Mouse (Mus musculus) forelimb bud, embryonic 11.5 days (tissue): ENCODE results near the gene Fam13c.
"Not testable (repeated sequence)": the region's sequence is repeated elsewhere in the genome, so short reads cannot be mapped to it uniquely, and the experiment has no call there.

Source experiments
- DNase-seq: peaks from one replicate; pipeline ENCODE4 v3.0.0-alpha.2; 2012; ENCODE audit warnings: low read depth, low spot score

The Fam13c gene

DNA sequence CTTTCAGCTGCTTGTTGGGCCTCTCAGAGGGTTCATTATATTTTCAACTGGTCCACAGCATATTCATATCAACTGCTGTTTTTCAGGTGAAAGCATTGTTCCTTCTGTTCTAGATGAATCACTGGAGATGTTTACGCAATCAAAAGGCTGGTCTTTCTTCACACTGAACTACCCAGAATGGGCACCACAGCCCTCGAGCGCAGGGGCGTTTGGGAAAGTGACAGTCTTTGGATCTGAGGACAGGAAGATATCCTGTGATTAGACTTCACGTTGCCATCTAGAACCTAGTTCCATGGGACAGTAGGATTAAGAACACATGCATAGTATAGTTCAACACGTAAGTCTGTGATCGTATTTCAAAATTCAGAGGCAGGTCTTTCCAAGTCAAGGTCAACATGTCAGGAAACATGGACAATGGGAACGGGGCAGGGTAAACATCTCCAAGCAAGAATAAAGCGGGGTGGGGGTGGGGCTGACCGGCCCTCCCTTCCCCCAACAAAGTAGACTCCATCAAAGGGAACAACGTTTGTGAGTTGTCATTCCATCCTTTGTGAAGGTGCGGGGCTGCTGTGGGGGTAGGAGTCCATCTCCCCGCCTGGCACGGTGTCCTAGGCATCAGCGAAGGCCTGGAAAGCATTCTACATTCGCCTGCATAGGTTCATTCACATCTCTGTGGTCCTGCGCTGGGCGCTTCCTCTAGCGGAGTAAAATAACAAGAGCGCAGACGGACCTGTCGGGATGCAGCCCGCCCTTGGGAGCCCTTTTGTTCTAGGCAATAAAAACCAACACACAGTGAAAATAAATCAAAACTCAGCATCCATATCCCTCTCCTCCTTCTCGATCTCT lies at the start of gene Fam13c:
TSS of gene Fam13c (plus strand) at position 806 of the 846 bp plus-strand sequence.
- peak; percentile 36 for DNase-seq

DNA sequence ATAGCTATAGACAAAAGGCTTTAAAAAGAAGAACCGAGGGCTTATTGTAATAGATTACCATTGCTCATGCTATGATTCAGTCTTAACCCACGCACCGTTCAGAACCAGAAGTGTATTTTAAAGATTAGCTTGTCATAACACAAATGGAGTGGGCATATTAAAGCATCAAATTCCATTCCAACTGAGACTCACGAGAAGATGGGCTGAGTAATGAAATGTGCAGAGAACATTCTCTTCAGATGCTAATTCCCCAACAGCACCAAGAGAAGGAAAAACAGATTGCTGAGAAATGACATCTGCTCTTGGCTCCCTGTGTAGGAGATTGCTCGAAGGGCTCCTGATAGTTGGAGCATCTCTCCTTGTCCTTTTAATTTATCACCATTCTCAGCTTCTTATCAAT lies 44.4 kb upstream of the Fam13c start:
- DNase-seq, result no peak

DNA sequence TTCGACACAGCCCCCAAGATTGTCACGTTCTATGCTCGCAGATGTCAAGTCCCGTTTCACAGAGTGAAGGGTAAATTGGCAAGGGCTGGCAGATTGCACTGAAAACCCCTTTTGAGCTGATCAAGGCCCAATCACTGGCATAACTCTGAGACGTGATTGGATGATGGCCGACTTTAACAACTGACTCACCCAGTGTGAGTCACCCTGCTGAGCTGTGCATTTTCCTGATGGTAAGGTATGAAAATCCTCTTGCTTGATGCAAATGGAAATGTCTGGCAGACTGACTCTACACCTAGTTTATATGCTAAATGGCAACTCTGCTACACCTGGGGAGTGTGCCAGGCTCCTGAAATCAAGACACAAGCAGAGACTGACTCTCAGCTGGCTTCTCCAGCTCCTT lies 42.1 kb upstream of the Fam13c start:
- DNase-seq, result no peak

GRCm38 (mm10) chr10:70402006-70402405 lies 38.3 kb upstream of the Fam13c start:
- DNase-seq, result no peak

DNA sequence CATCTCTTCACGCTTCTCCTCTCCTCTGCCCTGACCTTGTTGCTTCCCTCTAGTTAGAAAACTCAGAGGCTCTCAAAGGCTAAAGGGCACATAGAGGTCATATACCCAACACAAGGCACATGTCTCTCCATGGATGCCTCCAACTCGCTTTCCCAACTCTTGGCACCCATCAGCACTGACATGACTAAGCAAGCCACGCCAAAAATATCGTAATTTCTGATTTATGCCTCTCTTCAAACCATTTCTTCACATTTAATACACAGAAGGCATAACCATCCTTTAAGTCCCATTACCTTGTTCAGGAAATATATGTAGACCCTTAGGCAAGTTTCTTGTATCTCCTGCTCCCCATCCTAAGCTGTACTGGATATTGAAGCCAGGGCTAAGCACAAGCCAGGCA lies 37.6 kb upstream of the Fam13c start:
- no peak for DNase-seq

DNA sequence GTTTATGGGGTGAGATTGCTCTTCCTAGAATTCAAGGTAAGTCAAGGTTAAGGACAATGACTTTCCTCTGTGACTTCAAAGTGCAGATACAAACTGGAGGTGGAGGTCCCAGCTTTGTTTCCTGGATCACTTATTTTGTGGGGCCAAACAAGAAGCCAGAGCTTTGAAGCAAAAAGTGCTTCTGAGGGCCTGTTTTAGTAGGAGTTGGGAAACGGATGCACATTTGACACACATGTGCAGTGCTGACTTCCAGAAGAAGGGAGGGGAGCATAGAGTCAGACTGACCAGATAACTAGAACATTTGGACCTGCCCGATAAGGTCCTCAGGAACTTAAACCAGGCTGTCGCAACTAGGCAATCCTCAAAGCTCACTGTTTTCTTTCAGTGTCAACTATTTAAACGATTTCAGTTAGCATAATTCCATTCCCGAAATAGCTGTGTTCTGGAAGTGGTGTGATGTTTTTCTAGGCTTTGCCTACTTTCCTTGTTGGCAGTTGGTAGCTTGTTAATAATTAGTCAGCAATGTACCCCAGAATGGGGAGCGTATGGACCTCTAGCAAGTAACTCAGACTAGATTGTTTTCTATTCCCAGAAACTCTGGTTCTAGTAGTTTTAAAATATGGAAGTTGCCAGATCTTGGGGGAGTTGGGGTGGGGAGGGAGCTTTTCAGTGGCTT lies 22.3 kb upstream of the Fam13c start:
- DNase-seq, result no peak

- DNase-seq, result no peak
Measured at GRCm38 (mm10) chr10:70419282-70420264, 20.7 kb upstream of the Fam13c start.

- no peak for DNase-seq
Measured at GRCm38 (mm10) chr10:70426373-70426772, 13.9 kb upstream of the Fam13c start.

DNA sequence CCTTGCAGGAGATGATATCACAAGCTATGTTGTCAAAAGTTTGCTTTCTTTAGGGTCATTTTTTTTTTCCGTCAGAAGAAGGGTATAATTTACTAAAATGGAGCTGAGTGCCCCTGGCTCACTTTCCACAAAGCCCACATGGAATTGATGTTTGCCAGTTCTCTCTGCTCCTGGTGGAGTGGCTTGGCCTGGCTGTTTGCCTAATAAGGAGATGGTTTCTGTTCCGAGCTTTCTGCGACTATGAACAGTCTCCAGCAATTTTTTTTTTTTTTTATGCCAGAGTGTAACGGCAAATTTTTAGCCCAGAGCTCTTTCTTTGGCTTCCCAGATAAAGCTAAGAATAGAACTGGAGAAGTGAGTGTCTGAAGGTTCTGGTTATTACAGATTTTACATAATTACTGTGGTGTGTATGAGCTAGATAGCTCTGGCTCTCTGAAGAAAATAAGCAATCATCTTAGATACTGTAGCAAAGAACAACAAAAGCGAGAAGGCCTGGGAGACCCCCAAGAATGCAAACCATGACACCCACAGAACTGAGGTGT lies 12.1 kb upstream of the Fam13c start:
- DNase-seq, result no peak

- DNase-seq, result no peak
Measured at GRCm38 (mm10) chr10:70429341-70429740, 10.9 kb upstream of the Fam13c start.

DNA sequence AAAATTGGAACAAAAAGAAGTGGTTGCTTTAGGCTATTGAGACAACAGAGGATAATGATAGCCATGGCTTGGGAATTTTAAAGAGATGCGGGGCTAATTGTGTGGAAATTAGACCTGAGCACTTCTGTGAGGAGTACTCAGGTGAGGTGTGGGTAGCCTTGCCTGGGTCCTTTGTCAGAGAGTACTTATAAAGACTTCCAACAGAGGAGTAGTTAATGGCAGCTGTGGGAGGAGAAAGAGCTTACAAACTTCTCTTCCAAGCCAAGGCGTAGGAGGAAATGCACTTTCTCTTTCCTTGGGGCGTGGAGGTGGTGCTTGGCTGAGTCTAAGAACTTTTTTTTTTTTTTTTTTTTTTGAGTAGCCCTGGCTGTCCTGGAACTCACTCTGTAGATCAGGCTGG lies 6.9 kb upstream of the Fam13c start:
- DNase-seq, result no peak

- DNase-seq, result not testable (repeated sequence)
Measured at GRCm38 (mm10) chr10:70433736-70434135, 6.5 kb upstream of the Fam13c start.

GRCm38 (mm10) chr10:70436656-70437055 lies 3.6 kb upstream of the Fam13c start:
- DNase-seq, result no peak

DNA sequence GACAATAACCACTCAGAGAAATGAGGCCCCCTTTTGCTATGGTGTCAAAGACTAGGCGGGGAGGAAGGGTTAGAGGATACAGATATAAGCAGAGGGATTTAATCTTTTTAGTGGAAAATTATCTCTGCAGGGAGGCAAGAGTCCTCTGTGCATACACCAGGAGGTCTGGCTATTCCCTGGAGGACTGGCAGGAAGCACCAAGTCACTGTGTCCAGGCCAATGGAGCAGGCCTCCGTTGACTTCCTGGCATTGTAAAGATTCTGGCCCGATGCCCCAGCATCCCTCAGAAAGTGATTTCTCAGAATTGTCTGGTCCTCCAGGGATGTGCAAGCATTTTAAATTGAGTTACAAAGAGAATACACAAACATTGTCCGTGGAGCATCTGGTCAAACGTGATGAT lies 3.0 kb upstream of the Fam13c start:
- DNase-seq, result no peak

GRCm38 (mm10) chr10:70440639-70441461 lies 569 bp downstream of the Fam13c start:
- DNase-seq, result peak; percentile 61

DNA sequence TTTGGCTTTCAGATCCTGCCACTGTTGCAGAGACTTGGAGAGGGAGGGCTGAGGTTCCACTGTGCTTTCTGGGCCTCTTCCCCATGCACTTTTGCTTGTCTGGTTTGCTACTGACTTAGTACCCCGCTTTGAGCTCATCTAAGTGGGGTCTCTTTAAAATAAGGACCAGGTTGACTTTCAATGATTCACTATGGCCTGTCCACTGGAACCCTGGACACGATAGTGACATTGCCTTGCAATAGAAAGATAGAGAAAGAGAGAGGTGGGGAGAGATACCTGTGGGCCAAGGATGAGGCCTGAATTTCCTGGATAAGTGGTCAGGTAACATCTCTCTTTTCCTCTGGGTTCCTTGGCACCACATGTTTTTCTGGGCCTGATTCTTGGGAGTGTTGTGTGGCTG lies 1.9 kb downstream of the Fam13c start:
- DNase-seq, result no peak

GRCm38 (mm10) chr10:70442623-70443022 lies 2.3 kb downstream of the Fam13c start:
- no peak for DNase-seq

DNA sequence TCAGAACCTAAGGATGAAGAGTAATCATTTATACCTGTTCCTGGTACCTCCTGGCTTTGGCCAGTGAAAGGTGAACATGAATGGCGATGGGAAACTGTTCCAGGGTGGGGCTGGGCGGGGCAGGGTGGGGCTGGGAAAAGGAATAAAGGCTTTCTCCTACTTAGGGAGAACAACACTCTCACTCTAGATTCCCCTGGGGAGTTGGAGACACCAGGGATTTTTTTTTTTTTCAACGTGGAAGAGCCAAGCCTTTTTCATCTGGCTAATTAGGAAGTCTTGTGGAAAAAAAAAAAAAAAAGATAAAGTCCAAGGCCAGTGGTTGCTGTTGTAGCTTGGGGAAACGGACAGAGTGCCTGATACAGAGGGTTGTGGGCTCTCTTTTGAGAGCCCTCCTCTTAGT lies 7.5 kb downstream of the Fam13c start:
- DNase-seq, result no peak

GRCm38 (mm10) chr10:70449206-70449605 lies 8.9 kb downstream of the Fam13c start:
- DNase-seq, result no peak

- no peak for DNase-seq
Measured at GRCm38 (mm10) chr10:70455886-70456305, 15.6 kb downstream of the Fam13c start.
